Mouse (Mus musculus): Measurements from ENCODE around the gene Rapgef2.

Gene Rapgef2

DNA sequence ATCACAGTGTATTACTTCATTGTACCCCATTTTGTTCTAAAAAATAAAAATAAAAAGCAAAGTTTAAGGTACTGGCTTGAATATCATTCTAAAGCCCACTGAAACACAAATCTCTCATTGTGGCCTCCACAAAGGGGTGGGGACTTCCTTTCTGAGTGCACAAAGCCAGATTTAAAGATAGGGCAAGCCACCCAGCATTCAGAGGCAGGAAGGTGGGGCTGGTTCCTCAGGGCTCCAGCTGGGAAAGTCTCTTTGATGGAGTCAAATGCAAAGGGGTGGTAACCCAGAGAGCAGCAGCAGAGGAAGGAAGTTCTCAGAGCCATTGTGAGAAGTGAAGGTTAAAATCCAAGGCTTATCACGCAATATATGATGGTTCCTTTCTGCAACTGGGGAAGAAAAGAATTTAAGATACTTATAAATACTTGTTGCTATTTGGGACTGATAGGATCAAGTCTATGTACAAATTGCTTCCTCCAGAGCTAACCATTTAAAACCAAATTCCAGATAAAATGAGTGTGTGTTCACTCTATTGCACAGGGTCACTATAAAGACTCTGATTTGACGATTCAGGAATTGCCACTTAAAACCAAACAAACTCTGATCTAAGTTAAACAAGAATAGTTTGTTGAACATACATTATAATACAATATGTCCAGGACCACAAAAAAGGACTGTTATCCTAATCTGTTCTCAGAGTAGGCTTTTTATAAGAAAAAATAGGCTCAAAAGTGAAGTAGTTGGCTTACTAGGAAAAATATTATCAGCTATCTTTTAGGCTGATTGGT, 246.5 kb downstream of the Rapgef2 start:
- DNase-seq (ENCODE audit: extremely low read depth, low read depth, low spot score), result no peak

DNA sequence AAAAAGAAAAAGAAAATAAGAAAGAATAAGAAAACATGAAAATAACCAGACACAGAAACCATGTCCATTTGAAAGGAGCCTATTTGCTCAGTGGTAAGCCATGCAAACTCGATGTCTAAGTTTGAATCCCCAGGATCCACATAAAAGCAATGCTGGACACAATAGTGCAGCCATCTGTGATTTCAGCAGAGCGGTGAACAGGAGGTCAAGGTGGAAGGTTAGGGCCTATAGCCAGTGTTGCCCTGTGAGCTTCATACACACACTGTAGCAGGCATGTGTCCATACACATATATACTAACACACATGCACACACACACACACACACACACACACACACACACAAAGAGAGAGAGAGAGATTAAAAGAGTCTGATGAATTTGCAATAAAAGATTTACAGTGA, 247.3 kb downstream of the Rapgef2 start:
- no peak for DNase-seq (ENCODE audit: extremely low read depth, low read depth, low spot score)

DNA sequence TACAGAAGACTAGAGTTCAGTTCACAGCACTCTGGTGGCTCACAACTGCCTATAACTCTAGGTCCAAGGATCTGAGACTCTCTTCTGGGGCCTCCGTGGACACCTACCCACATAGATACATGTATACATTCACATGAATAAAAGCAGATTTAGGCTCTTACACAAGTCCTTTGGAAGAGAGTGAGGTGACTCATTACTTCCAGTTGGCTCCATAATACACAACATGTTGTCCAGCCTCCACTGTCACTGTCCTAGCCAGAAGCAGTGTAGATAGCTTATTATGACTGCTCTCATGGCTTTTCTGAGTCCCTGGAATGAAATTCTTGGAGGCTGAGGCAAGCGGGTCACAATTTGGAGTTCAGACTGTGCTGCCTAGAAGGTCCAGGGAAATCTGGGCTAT, 251.9 kb downstream of the Rapgef2 start:
- DNase-seq (ENCODE audit: extremely low read depth, low read depth, low spot score), result no peak

DNA sequence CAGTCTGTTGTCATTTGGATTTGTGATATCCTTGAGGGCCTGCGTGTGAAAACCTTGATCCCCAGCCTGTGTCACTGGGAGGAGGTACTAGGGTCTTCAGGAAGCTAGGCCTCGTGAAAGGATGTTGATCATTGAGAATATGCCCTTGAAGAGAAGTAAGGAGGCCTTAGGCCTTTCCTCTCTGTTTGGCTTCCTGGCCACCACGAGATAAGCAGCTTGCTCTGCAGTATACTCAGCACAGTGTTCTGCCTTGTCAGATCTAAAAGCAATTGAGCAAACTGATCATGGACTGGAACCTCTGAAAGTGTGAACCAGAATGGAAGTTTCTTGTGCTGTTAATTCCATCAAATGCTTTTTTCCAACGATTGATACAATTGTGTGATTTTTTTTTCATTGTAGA, 255.5 kb downstream of the Rapgef2 start:
- DNase-seq (ENCODE audit: extremely low read depth, low read depth, low spot score), result no peak

DNA sequence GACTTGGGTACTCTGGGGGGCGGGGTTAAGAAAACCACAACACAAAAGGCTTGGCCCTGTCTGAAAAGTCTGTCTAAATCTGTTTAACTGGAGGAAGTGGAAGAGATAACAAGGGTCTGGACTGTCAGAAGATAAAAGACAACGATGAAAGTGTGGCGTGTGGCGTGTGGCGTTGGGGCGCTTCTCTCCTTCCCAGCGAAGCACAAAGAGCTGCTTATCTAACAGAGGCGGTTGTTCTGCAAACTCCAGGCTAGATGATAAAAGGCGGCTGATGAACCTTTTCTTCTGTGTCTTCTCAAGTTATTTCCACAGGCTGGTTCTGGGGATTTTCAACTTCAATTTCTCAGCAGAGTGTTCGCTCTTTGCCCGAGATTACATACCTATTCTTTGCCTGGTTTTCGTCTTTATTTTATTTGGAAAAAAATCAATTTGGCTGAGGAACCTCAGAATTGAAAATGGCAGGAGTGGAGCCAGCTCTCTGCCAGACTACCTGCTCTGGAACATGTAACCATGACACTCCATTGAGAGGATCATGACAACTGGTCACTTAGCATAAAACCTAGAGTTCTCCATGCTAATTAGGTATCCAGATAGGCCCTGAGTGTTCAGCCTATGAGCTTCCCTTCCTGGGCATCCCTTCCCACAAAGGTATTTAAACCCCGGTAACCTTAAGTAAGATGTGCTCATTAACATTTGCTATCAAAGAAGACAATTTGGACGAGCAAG, 258.0 kb downstream of the Rapgef2 start:
- no peak for DNase-seq (ENCODE audit: extremely low read depth, low read depth, low spot score)

DNA sequence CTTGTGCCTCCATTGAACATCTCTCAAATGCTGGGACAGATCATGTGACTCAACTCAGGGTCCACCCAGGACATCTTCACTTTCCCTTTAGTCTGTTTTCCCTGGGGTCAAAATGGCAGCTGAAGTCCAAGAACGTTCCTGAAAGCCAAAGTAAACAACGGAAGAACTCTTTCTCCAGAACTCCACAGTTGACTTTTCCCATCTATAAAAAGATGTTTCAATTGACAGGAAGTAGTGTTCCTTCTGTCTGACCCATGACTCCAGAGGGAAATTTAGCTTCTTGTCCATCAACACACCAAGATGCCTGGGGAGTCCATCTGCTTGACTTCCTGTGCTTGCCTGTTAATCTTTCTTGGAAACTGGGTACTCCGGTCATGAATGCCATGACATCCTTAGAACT, 260.3 kb downstream of the Rapgef2 start:
- no peak for DNase-seq (ENCODE audit: extremely low read depth, low read depth, low spot score)

DNA sequence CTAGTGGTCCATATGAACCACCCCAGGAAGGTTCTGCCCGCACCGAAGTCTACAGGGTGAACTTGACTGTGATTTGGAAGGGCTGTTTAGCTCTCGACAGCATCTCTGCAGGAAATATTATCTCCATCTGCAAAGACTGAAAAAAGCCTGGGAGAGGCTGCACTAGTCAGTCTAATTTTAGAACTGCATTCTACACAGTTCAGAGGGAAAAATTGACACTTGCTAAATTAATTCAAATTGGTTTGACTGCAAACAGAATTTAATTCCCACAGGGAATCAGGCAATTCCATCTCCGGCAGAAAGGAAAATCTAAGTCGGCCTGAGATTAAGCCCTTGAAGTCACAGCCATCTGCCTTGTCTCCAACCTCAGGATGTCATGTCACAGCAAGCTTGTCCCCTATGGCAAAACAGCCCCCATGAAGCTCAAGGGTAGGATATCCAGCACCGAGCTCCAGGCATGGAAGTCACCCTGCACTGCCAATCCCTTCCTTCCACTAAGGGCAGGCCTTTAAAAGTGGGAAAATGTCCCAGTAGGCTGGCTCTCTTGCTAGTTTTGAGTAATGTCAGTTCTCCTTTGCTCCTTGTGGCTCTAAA, 262.5 kb downstream of the Rapgef2 start:
- no peak for DNase-seq (ENCODE audit: extremely low read depth, low read depth, low spot score)

DNA sequence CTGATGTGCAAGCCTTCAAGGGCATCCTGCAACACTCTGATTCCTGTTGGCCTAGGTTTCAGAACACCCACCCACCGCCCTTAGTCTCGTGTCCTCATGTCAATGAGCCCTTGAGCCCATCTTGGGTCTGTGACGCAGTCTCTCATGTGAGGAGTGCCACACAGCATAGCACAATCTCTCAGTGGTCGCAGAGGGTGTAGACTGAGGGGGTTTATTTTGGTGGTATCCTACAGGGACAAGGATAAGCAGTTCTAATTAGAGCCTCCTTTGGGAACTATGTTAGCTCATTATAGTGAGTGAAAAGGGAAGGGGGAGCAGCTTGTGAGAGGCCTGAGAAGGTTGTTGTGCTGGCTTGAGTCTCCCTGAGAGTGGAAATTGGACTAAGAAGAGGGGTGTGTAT, 263.6 kb downstream of the Rapgef2 start:
- DNase-seq (ENCODE audit: extremely low read depth, low read depth, low spot score), result no peak

DNA sequence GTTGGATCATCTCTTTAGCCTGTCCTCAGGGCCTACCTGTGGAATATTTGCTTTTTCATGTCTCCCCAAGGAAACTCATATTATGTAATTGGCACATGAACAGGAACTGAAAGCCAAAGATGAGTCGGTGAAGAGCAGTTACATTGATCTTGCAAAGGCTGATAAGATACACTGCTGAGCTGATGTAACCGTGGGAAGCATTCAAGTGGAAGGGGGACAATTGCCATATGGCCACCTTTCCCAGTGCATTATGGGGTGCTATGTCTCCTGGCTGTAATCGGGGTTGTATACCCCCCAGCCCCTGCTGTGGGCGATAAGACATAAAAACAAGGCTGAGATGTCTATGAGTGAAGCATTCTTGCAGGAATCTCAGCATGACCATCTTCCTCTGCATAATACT, 268.9 kb downstream of the Rapgef2 start:
- DNase-seq (ENCODE audit: extremely low read depth, low read depth, low spot score), result no peak

DNA sequence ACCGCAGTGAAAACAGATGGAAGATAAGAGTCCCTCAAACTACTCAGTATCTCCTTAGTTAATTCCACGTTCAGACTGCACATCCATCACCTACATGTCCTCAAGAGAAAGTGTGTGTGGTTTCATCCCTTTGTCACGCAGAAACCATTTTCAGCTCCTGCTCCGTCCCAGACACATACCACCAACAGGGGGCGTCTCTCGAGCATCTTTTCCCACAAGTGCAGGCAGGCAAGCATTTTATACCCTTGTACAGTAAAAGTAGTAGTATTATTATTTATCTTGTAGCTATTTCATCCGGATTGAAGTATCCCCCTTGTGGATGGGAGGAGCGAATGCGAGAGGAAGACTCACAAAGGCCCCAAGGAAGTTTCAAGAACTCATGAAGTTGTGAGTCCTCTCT, 269.5 kb downstream of the Rapgef2 start:
- DNase-seq (ENCODE audit: extremely low read depth, low read depth, low spot score), result no peak

DNA sequence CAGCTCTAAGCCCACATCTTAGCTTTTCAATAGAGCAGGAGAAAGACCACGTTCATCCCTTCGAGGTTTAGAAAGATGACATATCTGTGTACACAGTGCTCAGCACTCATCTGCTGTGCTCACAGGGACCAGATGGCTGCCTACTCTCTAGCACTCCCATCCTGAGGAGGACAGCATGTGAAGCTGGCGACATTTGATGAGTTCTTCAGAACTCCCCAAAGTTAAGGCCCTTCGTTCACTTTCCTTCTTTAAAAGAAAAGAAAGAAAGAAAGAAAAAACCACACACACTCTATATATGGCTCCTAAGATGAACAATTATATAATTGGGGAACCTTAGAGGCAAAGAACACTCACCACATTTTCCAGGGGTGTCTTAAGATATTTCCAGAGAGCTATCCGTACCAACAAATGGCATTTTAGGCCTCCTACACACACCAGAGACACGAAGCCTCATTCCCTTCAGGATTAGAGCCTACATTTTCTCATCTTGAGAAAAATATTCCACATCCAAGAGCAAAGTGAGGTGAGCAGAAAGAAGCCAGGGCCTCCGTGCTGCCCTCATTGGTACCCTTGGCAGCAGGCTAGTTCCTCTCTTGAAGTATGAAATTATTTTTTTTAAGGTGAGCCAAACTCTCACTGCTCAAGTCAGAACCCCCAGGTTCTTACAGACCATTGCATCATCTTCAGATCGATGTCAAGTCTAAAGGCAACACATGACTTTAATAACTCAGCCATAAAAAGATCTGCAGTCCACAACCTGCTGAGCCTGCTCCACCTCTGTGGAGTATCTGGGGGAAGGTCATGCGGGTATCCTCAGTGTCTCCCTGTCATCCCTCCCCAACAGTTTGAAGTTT, 270.5 kb downstream of the Rapgef2 start:
- no peak for DNase-seq (ENCODE audit: extremely low read depth, low read depth, low spot score)

All from fat pad, adult 2 months (tissue).